Mouse (Mus musculus): ENCODE results near the gene Olfr854.

DNA sequence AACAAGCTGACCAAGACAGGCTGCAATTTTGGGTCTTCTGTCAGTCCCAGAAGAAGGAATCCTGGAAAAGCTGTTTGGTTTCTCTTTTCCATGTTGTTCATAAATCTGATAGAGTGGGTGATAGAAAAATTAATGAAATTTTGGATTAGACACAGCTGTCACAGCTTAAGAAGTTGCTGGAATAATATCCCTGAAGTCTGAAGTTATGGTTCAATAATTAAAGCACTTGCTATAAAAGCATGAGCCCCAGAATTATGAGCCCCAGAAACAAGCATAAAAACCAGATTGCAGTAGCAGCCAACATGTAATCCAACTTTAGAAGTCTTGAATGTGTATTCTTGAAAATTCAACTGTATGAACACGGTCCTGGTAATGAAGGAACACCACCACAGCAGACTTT is at the start of gene Olfr854:
- no peak for TF ChIP-seq POLR2A (IDR thresholded peaks at IDR 0.05; ENCODE audit: extremely low read depth, insufficient read depth, low read length)
- no peak for TF ChIP-seq CTCF (IDR thresholded peaks at IDR 0.05; ENCODE audit: extremely low read depth, insufficient read depth, low read length)
